Mouse (Mus musculus) lung, postnatal 0 days (tissue): ENCODE measurements around the gene Fam13a.

Experiments
- CTCF ChIP-seq: IDR thresholded peaks from 2 replicates; pipeline ENCODE4 v1.5.1; 2016; ENCODE audit warnings: antibody characterized with exemption, mild to moderate bottlenecking
- EP300 ChIP-seq: IDR thresholded peaks from 2 replicates; pipeline ENCODE4 v1.6.1; 2016; ENCODE audit warnings: antibody characterized with exemption, mild to moderate bottlenecking, control low read depth

DNA sequence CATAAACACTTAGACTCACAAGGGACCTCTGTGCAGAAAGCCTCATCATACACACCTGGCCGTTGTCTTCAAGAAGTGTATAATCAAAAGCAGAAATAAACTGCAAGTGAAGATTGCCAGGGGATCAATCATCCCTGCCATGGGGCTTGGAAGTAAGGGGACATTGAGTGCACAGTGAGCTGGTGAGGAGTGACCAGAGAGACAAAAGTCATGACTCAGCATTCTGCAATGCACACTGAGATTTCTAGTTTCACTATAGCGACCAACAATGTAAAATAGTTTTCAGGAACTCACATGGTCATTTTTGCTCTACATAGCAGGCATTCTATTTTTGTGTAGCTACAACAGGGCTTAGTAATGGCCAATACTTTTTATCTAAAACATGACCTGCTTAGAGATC is 1.7 kb downstream of the Fam13a start:
- TF ChIP-seq CTCF: no peak
- TF ChIP-seq EP300: no peak
